ENCODE assay signal across 15 mouse cellular contexts in genomic region chr12:95960505-95960871, GRCm38 (mm10).
DNase-seq lines count a peak whose midpoint lies in the region; ATAC-seq and TF ChIP-seq lines count a peak whose summit lies in the region.
"Had no signal": no experiment of that assay in that cellular context is flagged by ENCODE, and none has a peak within 500 bp of the region (broad histone marks: within the 10 kb centered on the region; RNA-seq: fewer than 3 reads in every experiment).

No protein-coding gene starts in this region.

- H3K4me1 ChIP-seq in forebrain, postnatal 0 days (ENCODE audit: insufficient read depth), result no peaks in the 10 kb centered on the region
- H3K4me1 ChIP-seq: heart, embryonic 13.5 days; liver, embryonic 15.5 days had no signal

- H3K4me2 ChIP-seq in forebrain, postnatal 0 days (ENCODE audit: low read depth), result no peak overlapping the region
- H3K4me2 ChIP-seq: heart, embryonic 13.5 days; liver, embryonic 15.5 days had no signal

- H3K4me3 ChIP-seq in forebrain, postnatal 0 days (ENCODE audit: low read depth, low read length), result no peak overlapping the region
- H3K4me3 ChIP-seq: heart, embryonic 13.5 days; limb, embryonic 10.5 days; liver, embryonic 15.5 days had no signal

- DNase-seq in cerebellum, adult 9-10 months, result peak; percentile 5
- no peak for DNase-seq in cerebellum, postnatal 25 days
- peak; percentile 5 to 34 for DNase-seq in layer of hippocampus, adult 8-10 months (ENCODE audit: low spot score in 2 of 2)
- DNase-seq in layer of hippocampus, adult 9-10 months (ENCODE audit: low spot score), result no peak
- DNase-seq in embryo, embryonic 10.5 days (ENCODE audit: low spot score), result peak; percentile 39
- DNase-seq in forebrain, postnatal 0 days, result peak; percentile 32
- DNase-seq in thymus, postnatal 0 days (ENCODE audit: low spot score), result no peak
- DNase-seq in spleen, adult 12 weeks (ENCODE audit: low spot score), result no peak
- DNase-seq: lung, postnatal 4 days; thymus, adult 2 months had no signal

- no peaks in the 10 kb centered on the region for H3K27me3 ChIP-seq in forebrain, postnatal 0 days (ENCODE audit: insufficient read depth, low read length)
- H3K27me3 ChIP-seq: heart, embryonic 13.5 days; liver, embryonic 15.5 days had no signal

- no peak for TF ChIP-seq CTCF in forebrain, postnatal 0 days (IDR thresholded peaks at IDR 0.05; ENCODE audit: low read depth)

- H3K9me3 ChIP-seq in forebrain, postnatal 0 days (ENCODE audit: low read length), result no peaks in the 10 kb centered on the region
- H3K9me3 ChIP-seq: heart, embryonic 13.5 days; limb, embryonic 10.5 days; liver, embryonic 15.5 days had no signal

- peak; percentile 51; the same call in 1 of the 2 replicates for ATAC-seq in forebrain, postnatal 0 days
- ATAC-seq: inflammation-experienced regulatory T-cells, adult 6 months had no signal

- no peak overlapping the region for H3K27ac ChIP-seq in forebrain, postnatal 0 days (ENCODE audit: low read depth, low read length)
- H3K27ac ChIP-seq: heart, embryonic 13.5 days; kidney, postnatal 0 days; limb, embryonic 10.5 days; liver, embryonic 15.5 days had no signal

- 9% methylated on average over 3 of the region's 3 CpGs for WGBS in forebrain, postnatal 0 days

- no peak overlapping the region for H3K9ac ChIP-seq in forebrain, postnatal 0 days
- H3K9ac ChIP-seq: heart, embryonic 13.5 days; liver, embryonic 15.5 days had no signal

- H3K36me3 ChIP-seq in forebrain, postnatal 0 days (ENCODE audit: insufficient read depth), result no peaks in the 10 kb centered on the region
- H3K36me3 ChIP-seq: heart, embryonic 13.5 days; limb, embryonic 10.5 days; liver, embryonic 15.5 days had no signal

Comparison
In these comparisons a context has a peak if more than half of its experiments do, and no peak if none do; other contexts are left out.
1. DNase-seq: peak in cerebellum, adult 9-10 months (single experiment), layer of hippocampus, adult 8-10 months (2 of 2), embryo, embryonic 10.5 days (single experiment) and forebrain, postnatal 0 days (single experiment); none in cerebellum, postnatal 25 days (0 of 2), layer of hippocampus, adult 9-10 months (single experiment), thymus, postnatal 0 days (single experiment) and spleen, adult 12 weeks (single experiment).